Mouse (Mus musculus) heart, embryonic 10.5 days (tissue): ENCODE results near the gene Insl5. TPM values are rescaled to one million over a fixed set of nuclear protein-coding genes. Genes with fewer than 3 reads are reported as not detected.

Source experiments
- DNase-seq: peaks from one replicate; pipeline ENCODE4 v3.0.0-alpha.2; 2017; ENCODE audit warnings: low spot score
- H3K27ac ChIP-seq: fragments of 300-500 bp; sonication (generic); 2 replicates; pipeline ENCODE4 v1.5.1; 2016; ENCODE audit warnings: mild to moderate bottlenecking
- H3K27me3 ChIP-seq: fragments of 300-500 bp; sonication (generic); 2 replicates; pipeline ENCODE4 v1.6.1; 2016; ENCODE audit warnings: mild to moderate bottlenecking; ENCODE audit not compliant: poor library complexity, insufficient read depth, severe bottlenecking
- H3K36me3 ChIP-seq: fragments of 300-500 bp; sonication (generic); 2 replicates; pipeline ENCODE4 v1.6.1; 2016; ENCODE audit warnings: mild to moderate bottlenecking, moderate library complexity
- H3K4me1 ChIP-seq: fragments of 300-500 bp; sonication (generic); 2 replicates; pipeline ENCODE4 v1.6.1; 2016; ENCODE audit warnings: mild to moderate bottlenecking
- H3K4me3 ChIP-seq: fragments of 300-500 bp; sonication (generic); 2 replicates; pipeline ENCODE4 v1.5.1; 2016; ENCODE audit warnings: mild to moderate bottlenecking, moderate library complexity
- H3K9me3 ChIP-seq: fragments of 300-500 bp; sonication (generic); 2 replicates; pipeline ENCODE4 v1.6.1; 2016; ENCODE audit warnings: mild to moderate bottlenecking, moderate library complexity
- WGBS: fragments of 180-500 bp; shearing (Covaris S2); methylation state at CpG from one replicate; pipeline ENCODE4 v1.1.7; 2016; 5-methylcytosine and 5-hydroxymethylcytosine counted together
- polyA plus RNA-seq: library from polyadenylated mRNA; unstranded; fragments of >200 nt; fragmentation: Nextera tagmentation; extraction: Ambion mirVana; gene quantifications from 2 replicates; pipeline ENCODE4 v1.2.1, GENCODE M21; 2016

Gene Insl5
- polyA plus RNA-seq, 1 experiment from 2014 or later: not detected

GRCm38 (mm10) chr4:103011823-103012222, 14.8 kb downstream of the Insl5 start:
- no peak overlapping the region for H3K4me3 ChIP-seq
- no peak for DNase-seq

DNA sequence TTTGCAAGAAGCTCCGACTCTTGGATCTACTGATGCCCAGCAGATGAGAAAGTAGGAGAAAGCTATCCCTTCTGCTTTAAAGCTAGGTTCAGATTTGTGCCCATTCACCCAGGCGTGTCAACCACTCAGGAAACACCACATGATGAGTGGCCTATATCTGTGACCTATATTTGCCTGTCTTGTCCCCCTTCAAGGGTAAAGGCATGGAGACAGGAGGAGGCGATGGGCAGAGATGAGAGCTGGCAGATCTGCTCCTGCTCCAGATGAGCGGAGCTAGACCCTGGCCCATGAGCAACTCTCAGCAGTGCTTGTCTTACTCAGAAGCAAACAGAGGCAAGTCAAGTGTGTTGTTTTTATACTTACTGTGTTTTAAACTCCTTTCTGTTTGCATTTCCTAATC, 15.9 kb downstream of the Insl5 start:
- H3K9me3 ChIP-seq: no peaks in the 10 kb centered on the region
- 82% methylated on average over 4 of the region's 4 CpGs for WGBS

More at GRCm38 (mm10) chr4:103011823-103012222, 14.8 kb downstream of the Insl5 start:
- Histone ChIP-seq H3K9me3 (no peaks in the 10 kb centered on the region), H3K4me1 (peaks cover 17% of the 10 kb centered on the region; the same call in 1 of the 2 replicates), H3K27ac (no peak overlapping the region), H3K36me3 (no peaks in the 10 kb centered on the region), H3K27me3 (no peaks in the 10 kb centered on the region)
- WGBS: 45% methylated on average over 7 of the region's 7 CpGs

DNA sequence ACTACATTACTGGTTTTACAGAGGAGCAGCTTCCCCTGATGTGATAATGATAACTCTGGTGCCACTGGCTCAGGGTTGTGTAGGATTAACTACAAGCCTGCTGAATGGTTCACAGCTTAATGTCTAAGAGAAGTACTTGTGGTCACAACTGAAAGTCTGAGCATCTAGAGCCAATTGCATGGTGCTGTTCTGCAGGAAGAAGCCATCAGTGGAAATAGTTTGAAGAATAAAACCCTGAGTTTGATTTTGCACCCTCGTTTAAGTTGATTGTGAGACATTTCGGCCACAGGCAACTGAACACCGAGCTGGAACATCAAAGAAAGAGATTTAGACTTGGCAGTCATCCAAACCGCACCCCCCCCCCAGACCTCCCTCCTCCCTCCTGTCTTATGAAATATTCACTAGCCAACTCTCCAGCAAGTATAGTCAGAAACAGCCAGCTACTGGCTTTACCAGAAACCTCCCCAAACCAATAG, 19.7 kb downstream of the Insl5 start:
- DNase-seq: no peak
- H3K27ac ChIP-seq: peak overlapping the region; percentile 16; the same call in 1 of the 2 replicates
- H3K4me3 ChIP-seq: no peak overlapping the region
- 49% methylated on average over 4 of the region's 4 CpGs for WGBS
- H3K27me3 ChIP-seq: no peaks in the 10 kb centered on the region
- H3K9me3 ChIP-seq: no peaks in the 10 kb centered on the region
- H3K4me1 ChIP-seq: peaks cover 13% of the 10 kb centered on the region; the same call in 1 of the 2 replicates
- no peaks in the 10 kb centered on the region for H3K36me3 ChIP-seq

More for the DNA sequence above, 15.9 kb downstream of the Insl5 start:
- peaks cover 20% of the 10 kb centered on the region; the same call in 1 of the 2 replicates for H3K4me1 ChIP-seq
- H3K27ac ChIP-seq: no peak overlapping the region
- H3K27me3 ChIP-seq: no peaks in the 10 kb centered on the region
- H3K4me3 ChIP-seq: no peak overlapping the region
- no peak for DNase-seq
- no peaks in the 10 kb centered on the region for H3K36me3 ChIP-seq

DNA sequence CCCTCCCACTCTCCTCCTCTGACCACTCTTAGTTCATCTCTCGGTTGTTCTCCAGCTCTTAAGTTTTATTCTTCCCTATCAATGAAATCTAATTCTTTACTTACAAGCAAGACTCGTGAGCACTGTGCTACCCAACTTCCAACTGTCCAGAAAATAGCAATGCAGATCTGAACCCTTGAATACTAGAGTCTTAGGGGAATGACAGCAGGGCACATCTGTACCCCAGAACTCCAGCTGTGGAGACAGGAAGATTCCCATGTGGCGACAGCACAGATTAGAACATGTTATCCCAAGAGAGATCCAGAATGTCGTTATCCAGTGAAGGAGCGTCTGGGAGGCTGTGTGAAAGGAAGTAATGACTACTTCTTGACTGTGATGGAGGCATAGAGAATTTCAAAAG, 20.4 kb downstream of the Insl5 start:
- Histone ChIP-seq H3K4me1 (peaks cover 9% of the 10 kb centered on the region; the same call in 1 of the 2 replicates), H3K27me3 (no peaks in the 10 kb centered on the region), H3K27ac (0 out of 2 replicates have a peak overlapping the region, but pooled peaks have one; percentile 18), H3K36me3 (no peaks in the 10 kb centered on the region), H3K4me3 (no peak overlapping the region), H3K9me3 (no peaks in the 10 kb centered on the region)
- WGBS: 57% methylated on average over 5 of the region's 5 CpGs
- DNase-seq: no peak

- 69% methylated on average over 15 of the region's 15 CpGs for WGBS
- H3K27ac ChIP-seq: no peak overlapping the region
- no peak for DNase-seq
Measured at GRCm38 (mm10) chr4:103005190-103005945, 21.3 kb downstream of the Insl5 start.

DNA sequence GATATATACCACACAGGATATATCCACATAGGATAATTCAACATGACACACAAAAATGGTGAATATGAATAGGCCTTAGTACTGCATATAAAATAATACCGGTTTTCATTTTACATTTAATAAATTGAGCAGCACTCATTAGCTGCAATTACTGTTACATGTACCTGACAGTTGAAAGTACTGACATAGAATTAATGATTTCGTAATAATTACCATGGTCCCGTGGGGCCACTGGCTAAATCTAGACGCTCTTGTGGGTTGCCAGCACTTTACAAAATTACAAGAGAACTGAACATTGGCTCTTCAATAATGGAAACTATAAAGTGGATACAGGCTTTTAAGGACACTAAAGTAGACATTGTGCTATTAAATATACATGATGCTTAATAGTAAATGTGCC, 22.0 kb downstream of the Insl5 start:
- 80% methylated on average over 4 of the region's 4 CpGs for WGBS
- no peaks in the 10 kb centered on the region for H3K27me3 ChIP-seq
- no peaks in the 10 kb centered on the region for H3K9me3 ChIP-seq
- DNase-seq: no peak
- no peak overlapping the region for H3K4me3 ChIP-seq
- H3K36me3 ChIP-seq: no peaks in the 10 kb centered on the region
- no peak overlapping the region for H3K27ac ChIP-seq
- peaks cover 9% of the 10 kb centered on the region; the same call in 1 of the 2 replicates for H3K4me1 ChIP-seq

More at GRCm38 (mm10) chr4:103005190-103005945, 21.3 kb downstream of the Insl5 start:
- no peaks in the 10 kb centered on the region for H3K27me3 ChIP-seq
- H3K4me1 ChIP-seq: peaks cover 9% of the 10 kb centered on the region; the same call in 1 of the 2 replicates
- no peak overlapping the region for H3K4me3 ChIP-seq
- no peaks in the 10 kb centered on the region for H3K9me3 ChIP-seq
- no peaks in the 10 kb centered on the region for H3K36me3 ChIP-seq

- no peaks in the 10 kb centered on the region for H3K27me3 ChIP-seq
- no peaks in the 10 kb centered on the region for H3K9me3 ChIP-seq
- H3K27ac ChIP-seq: no peak overlapping the region
- WGBS: 80% methylated on average over 3 of the region's 3 CpGs
- no peak for DNase-seq
- no peaks in the 10 kb centered on the region for H3K36me3 ChIP-seq
- H3K4me3 ChIP-seq: no peak overlapping the region
- H3K4me1 ChIP-seq: 0 out of 2 replicates have a peak, but pooled peaks cover 3% of the 10 kb centered on the region
Measured at GRCm38 (mm10) chr4:102991685-102992084, 35.0 kb downstream of the Insl5 start.

GRCm38 (mm10) chr4:102990595-102991340, 35.9 kb downstream of the Insl5 start:
- 81% methylated on average over 11 of the region's 11 CpGs for WGBS
- no peak for DNase-seq
- H3K4me3 ChIP-seq: no peak overlapping the region
- H3K36me3 ChIP-seq: no peaks in the 10 kb centered on the region
- 0 out of 2 replicates have a peak, but pooled peaks cover 3% of the 10 kb centered on the region for H3K4me1 ChIP-seq
- no peaks in the 10 kb centered on the region for H3K9me3 ChIP-seq
- no peaks in the 10 kb centered on the region for H3K27me3 ChIP-seq
- H3K27ac ChIP-seq: no peak overlapping the region

DNA sequence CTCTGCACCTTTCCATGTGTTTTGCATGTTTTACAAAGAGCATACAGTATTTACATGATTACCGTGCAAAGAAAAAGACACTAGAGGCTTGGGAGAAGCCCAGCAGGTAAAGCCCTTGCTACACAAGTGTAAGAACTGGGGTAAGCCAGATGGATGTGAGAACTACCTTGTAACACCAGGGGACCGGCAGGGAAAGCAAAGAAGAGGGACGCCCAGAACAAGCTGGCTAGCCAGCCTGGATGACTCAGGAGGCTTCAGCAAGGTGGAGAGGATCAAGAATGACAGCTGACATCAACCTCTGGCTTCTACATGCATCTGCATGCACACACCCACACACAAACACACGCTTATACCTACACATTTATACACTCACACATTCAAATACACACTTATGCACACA, 36.6 kb downstream of the Insl5 start:
- Histone ChIP-seq H3K4me3 (no peak overlapping the region), H3K36me3 (no peaks in the 10 kb centered on the region), H3K27me3 (no peaks in the 10 kb centered on the region), H3K9me3 (no peaks in the 10 kb centered on the region), H3K4me1 (0 out of 2 replicates have a peak, but pooled peaks cover 3% of the 10 kb centered on the region), H3K27ac (no peak overlapping the region)
- 65% methylated on average over 4 of the region's 4 CpGs for WGBS
- DNase-seq: no peak

DNA sequence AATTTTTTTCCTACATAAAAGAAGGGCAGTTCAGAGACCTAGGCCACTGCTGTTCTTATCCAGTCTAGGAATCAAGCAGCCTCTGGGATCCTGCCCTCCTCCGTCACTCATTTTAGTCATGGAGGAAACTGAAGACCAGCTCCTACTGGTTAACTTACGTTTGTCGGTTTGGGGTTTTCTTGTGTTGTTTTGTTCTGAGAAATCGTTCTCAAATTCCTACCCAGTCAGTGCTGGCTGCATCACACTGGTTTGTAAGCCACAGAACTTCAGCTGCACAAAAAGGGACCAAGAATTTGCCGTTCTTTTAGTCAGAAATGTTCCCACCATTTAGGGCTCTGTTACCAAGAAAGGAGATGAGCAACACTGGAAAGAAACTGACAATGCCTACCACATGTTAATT, 37.3 kb downstream of the Insl5 start:
- 76% methylated on average over 5 of the region's 5 CpGs for WGBS
- no peaks in the 10 kb centered on the region for H3K9me3 ChIP-seq
- H3K27me3 ChIP-seq: no peaks in the 10 kb centered on the region
- DNase-seq: no peak
- no peaks in the 10 kb centered on the region for H3K36me3 ChIP-seq
- no peak overlapping the region for H3K27ac ChIP-seq
- H3K4me1 ChIP-seq: 0 out of 2 replicates have a peak, but pooled peaks cover 3% of the 10 kb centered on the region
- H3K4me3 ChIP-seq: no peak overlapping the region

- WGBS: 56% methylated on average over 6 of the region's 6 CpGs
- Histone ChIP-seq H3K4me3 (no peak overlapping the region), H3K27me3 (no peaks in the 10 kb centered on the region), H3K27ac (no peak overlapping the region), H3K9me3 (no peaks in the 10 kb centered on the region), H3K36me3 (no peaks in the 10 kb centered on the region), H3K4me1 (0 out of 2 replicates have a peak, but pooled peaks cover 3% of the 10 kb centered on the region)
- DNase-seq: no peak
Measured at GRCm38 (mm10) chr4:102988526-102988925, 38.1 kb downstream of the Insl5 start.

DNA sequence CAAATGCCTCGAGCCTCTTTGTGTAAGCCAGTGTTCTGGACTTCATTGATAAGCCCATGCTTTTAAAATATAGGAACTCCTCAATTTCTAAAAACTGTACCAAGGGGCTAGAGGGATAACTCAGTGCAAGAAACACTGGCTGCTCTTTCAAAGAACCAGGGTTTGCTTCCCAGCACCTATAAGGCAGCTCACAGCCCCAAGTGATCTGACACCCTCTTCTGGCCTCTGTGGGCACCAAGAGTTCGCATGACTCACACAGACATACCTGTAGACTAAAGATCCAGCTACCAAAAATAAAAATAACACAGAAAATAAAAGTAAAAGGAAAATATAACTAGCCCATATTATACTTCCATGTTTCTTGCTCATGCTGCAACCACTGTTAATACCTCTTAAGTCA, 38.9 kb downstream of the Insl5 start:
- H3K27ac ChIP-seq: no peak overlapping the region
- H3K27me3 ChIP-seq: no peaks in the 10 kb centered on the region
- no peaks in the 10 kb centered on the region for H3K9me3 ChIP-seq
- 0 out of 2 replicates have a peak, but pooled peaks cover 3% of the 10 kb centered on the region for H3K4me1 ChIP-seq
- H3K36me3 ChIP-seq: no peaks in the 10 kb centered on the region
- DNase-seq: no peak
- H3K4me3 ChIP-seq: no peak overlapping the region
- 68% methylated on average over 2 of the region's 2 CpGs for WGBS

DNA sequence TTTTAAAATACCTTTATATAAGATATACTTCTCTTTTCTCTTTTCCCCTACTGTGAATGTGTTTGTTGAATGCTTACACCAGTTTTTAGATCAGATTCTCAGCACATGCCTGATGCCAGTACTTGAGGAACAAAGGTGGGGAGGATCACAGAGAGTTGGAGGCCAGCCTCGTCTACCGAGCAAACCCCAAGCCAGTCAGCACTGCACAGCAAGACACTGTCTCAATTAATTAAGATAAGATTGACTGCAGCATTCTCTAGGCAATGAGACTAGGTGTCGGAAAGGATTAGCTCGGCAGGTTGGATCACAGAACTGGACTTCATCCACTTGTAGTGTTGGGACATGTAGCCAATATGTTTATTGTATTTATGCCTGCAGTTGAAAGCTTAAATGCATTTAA, 39.3 kb downstream of the Insl5 start:
- Histone ChIP-seq H3K4me1 (0 out of 2 replicates have a peak, but pooled peaks cover 3% of the 10 kb centered on the region), H3K27ac (no peak overlapping the region; the same call in 1 of the 2 replicates), H3K9me3 (no peaks in the 10 kb centered on the region), H3K36me3 (no peaks in the 10 kb centered on the region), H3K4me3 (no peak overlapping the region), H3K27me3 (no peaks in the 10 kb centered on the region)
- DNase-seq: no peak
- 33% methylated on average over 4 of the region's 4 CpGs for WGBS
